Mouse (Mus musculus) forebrain, embryonic 10.5 days (tissue): ENCODE data around the gene Ppcdc. TPM values are rescaled to one million over a fixed set of nuclear protein-coding genes. Genes with fewer than 3 reads are reported as not detected.

Experiments
- DNase-seq: peaks from one replicate; pipeline ENCODE4 v3.0.0-alpha.2; 2017; ENCODE audit warnings: low spot score; ENCODE audit errors: extremely low spot score
- H3K27ac ChIP-seq: fragments of 300-500 bp; sonication (generic); 2 replicates; pipeline ENCODE4 v1.5.1; 2016; ENCODE audit warnings: mild to moderate bottlenecking
- H3K27me3 ChIP-seq: fragments of 300-500 bp; sonication (generic); 2 replicates; pipeline ENCODE4 v1.6.1; 2016; ENCODE audit warnings: mild to moderate bottlenecking; ENCODE audit not compliant: poor library complexity, severe bottlenecking
- H3K36me3 ChIP-seq: fragments of 300-500 bp; sonication (generic); replicated peaks from 2 replicates; pipeline ENCODE4 v1.6.1; 2016; ENCODE audit warnings: mild to moderate bottlenecking, moderate library complexity
- H3K4me1 ChIP-seq: fragments of 300-500 bp; sonication (generic); 2 replicates; pipeline ENCODE4 v1.6.1; 2016
- H3K4me3 ChIP-seq: fragments of 300-500 bp; sonication (generic); 2 replicates; pipeline ENCODE4 v1.5.1; 2016; ENCODE audit warnings: mild to moderate bottlenecking, moderate library complexity
- H3K9me3 ChIP-seq: fragments of 300-500 bp; sonication (generic); 2 replicates; pipeline ENCODE4 v1.6.1; 2016; ENCODE audit warnings: mild to moderate bottlenecking, moderate library complexity
- WGBS: fragments of 180-500 bp; shearing (Covaris S2); methylation state at CpG from one replicate; pipeline ENCODE4 v1.1.7; 2016; 5-methylcytosine and 5-hydroxymethylcytosine counted together
- polyA plus RNA-seq: library from polyadenylated mRNA; unstranded; fragments of >200 nt; fragmentation: Nextera tagmentation; extraction: Ambion mirVana; gene quantifications from 2 replicates; pipeline ENCODE4 v1.2.1, GENCODE M21; 2016

Gene Ppcdc
- polyA plus RNA-seq, 1 experiment from 2014 or later, result 25.6 TPM

DNA sequence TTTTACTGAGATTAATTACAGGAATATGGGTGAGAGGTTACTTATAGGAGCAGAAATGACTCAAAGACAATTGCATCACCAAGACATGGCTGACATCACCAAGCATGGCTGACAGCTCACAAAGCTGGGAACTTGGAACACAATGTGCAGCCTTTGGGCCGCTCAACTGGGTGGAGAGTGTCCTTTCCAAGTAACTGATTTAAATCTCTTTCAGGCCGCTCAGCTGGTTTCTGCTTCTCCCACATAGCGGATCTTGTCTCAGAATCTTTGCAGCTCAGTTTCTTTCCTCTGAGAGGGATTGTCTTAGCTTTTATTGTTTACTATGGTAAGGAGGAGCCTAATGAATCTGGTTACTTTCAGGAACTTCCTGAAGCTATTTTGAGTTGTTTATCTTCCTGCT lies 49.1 kb downstream of the Ppcdc start:
- H3K27ac ChIP-seq, result no peak overlapping the region
- H3K27me3 ChIP-seq, result no peaks in the 10 kb centered on the region
- WGBS, result 78% methylated on average over 3 of the region's 3 CpGs
- no peaks in the 10 kb centered on the region for H3K4me1 ChIP-seq
- DNase-seq, result no peak
- H3K36me3 ChIP-seq, result no peaks in the 10 kb centered on the region
- H3K9me3 ChIP-seq, result no peaks in the 10 kb centered on the region
- H3K4me3 ChIP-seq, result no peak overlapping the region

DNA sequence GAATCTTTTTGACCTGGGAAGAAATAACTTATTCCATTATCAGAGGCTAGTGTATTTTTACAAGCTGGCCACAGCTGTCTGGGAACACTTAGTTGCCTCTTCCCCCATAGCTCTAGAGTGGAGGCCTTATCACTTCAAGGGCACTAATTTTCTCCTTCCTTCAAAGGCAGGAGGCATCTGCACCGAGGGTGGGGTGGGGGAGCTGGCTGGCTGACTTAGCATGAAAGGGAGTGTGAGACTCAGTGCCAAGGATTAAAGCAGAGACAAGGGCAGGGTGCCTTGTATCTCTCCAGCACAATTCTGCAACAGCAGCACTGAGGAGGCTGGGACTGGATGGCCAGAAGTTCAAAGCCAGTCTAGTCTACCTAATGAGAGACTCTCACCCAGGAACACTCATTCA lies 50.8 kb downstream of the Ppcdc start:
- no peaks in the 10 kb centered on the region for H3K36me3 ChIP-seq
- no peak for DNase-seq
- 43% methylated on average over 1 of the region's 1 CpGs for WGBS
- H3K4me1 ChIP-seq, result no peaks in the 10 kb centered on the region
- H3K27me3 ChIP-seq, result no peaks in the 10 kb centered on the region
- no peaks in the 10 kb centered on the region for H3K9me3 ChIP-seq
- no peak overlapping the region for H3K27ac ChIP-seq
- H3K4me3 ChIP-seq, result no peak overlapping the region

DNA sequence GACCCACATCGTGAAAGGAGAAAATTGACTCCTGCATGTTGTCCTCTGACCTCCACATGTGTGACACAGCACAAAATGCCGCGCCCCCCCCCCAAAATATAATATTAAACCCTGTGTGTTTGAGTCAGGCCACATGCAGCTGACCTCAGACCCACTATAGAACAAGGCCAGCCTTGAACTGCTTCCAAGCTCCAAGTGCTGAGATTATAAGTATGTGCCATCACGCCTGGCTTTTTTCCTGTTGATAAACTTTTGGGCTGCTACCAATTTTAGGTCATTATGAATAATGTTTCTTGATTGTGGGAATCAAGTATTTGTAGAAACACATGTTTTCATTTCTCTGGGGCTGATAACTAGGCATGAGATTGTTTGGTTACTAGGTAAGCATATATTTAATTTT lies 53.0 kb downstream of the Ppcdc start:
- DNase-seq, result no peak
- no peaks in the 10 kb centered on the region for H3K36me3 ChIP-seq
- H3K27me3 ChIP-seq, result no peaks in the 10 kb centered on the region
- no peak overlapping the region for H3K27ac ChIP-seq
- H3K4me3 ChIP-seq, result no peak overlapping the region
- 93% methylated on average over 4 of the region's 4 CpGs for WGBS
- H3K9me3 ChIP-seq, result no peaks in the 10 kb centered on the region
- H3K4me1 ChIP-seq, result no peaks in the 10 kb centered on the region

DNA sequence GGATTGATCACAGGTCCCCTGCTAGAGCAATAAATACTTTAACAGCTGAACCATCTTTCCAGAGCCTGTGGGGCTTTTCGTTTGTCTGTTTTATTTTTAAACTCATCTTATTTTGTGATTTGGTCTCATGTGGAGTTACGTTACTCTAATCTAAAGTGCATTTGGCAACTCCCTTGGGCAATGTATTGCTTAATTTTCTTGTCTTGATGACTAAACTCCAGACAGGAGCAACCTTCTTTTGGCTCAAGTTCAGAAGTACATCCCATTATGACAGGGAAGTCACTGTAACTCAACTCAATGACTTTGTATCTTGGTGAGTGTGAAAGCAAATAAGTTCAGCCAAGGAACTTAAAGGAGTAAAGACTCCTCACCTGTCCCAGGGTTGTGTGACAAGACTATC lies 55.3 kb downstream of the Ppcdc start:
- WGBS, result 90% methylated on average over 2 of the region's 2 CpGs
- Histone ChIP-seq H3K4me1 (no peaks in the 10 kb centered on the region), H3K4me3 (no peak overlapping the region), H3K27me3 (no peaks in the 10 kb centered on the region), H3K9me3 (no peaks in the 10 kb centered on the region), H3K27ac (no peak overlapping the region), H3K36me3 (no peaks in the 10 kb centered on the region)
- no peak for DNase-seq

DNA sequence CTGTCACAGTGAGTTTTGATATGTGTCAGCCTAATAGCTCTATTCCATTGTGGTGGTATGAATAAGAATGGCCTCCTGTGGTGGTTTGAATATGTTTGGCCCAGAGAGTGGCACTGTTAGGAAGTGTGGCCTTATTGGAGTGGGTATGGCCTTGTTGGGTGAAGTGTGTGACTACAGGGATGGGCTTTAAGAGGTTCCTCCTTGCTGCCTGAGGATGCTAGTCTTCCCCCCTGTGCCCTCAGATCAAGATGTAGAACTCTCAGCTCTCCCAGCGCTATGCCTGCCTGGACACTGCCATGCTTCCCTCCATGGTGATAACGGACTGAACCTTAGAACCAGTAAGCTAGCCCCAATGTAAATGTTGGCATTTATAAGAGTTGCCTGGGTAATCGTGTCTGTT lies 78.9 kb downstream of the Ppcdc start:
- no peaks in the 10 kb centered on the region for H3K4me1 ChIP-seq
- H3K36me3 ChIP-seq, result no peaks in the 10 kb centered on the region
- DNase-seq, result no peak
- WGBS, result 91% methylated on average over 3 of the region's 3 CpGs
- no peaks in the 10 kb centered on the region for H3K27me3 ChIP-seq
- no peak overlapping the region for H3K27ac ChIP-seq
- H3K9me3 ChIP-seq, result no peaks in the 10 kb centered on the region
- no peak overlapping the region for H3K4me3 ChIP-seq

DNA sequence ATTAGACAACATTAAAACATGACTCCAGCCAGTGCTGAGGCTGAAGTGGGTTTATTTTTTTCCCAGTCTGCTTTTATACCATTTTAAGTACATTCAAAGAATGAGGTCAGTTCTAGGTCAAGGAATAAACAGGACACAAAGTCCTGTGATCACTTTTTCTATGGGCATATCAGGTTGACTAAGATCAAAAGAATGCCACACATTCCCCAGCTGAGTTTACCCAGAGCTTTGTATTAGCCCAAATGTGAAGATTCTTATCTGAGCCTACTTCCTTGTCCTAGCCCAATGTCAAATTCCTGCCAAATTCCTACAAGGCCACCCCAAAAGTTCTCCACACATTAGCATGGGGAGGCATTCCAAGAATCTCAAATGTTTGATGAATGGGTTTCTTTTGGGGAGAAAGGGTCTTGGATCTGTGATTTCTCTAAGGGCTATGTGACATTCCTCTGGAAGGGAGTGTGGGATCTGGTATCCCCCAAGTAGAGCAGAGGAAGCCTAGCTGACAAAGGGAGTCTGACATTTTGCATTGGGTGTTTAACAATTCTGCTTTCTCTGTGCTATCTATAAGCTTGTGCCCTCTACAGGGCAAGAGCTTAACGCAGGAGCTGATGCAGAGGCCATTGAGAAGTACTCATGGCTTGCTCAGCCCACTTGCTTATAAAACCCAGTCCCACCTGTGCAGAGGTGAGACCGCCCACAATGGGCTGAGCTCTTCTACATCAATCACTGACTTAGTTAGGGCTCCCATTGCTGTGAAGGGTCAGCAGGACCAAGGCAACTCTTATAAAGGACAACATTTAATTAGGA lies 85.3 kb downstream of the Ppcdc start:
- no peaks in the 10 kb centered on the region for H3K36me3 ChIP-seq
- no peaks in the 10 kb centered on the region for H3K9me3 ChIP-seq
- WGBS, result 67% methylated on average over 2 of the region's 2 CpGs
- DNase-seq, result no peak
- H3K4me1 ChIP-seq, result no peaks in the 10 kb centered on the region
- no peak overlapping the region for H3K27ac ChIP-seq
- H3K27me3 ChIP-seq, result no peaks in the 10 kb centered on the region
- H3K4me3 ChIP-seq, result no peak overlapping the region

DNA sequence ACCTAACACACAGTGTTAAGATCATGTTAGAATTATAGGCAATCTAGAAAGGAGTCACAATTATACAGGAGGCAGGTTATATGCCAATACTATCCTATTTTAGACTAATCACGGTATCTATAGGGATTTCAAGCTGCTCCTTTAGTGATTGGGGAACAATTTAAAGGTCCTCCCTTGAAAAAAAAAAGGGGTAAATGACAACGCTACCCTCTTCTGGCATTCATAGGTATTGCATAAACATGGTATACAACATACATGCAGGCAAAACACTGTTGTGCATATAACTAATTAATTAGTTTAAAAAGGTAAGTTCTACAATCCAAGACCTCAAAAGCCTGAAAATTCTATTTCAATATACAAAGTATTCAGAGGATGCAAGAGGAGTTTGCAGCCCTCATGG lies 88.6 kb downstream of the Ppcdc start:
- 49% methylated on average over 2 of the region's 2 CpGs for WGBS
- Histone ChIP-seq H3K9me3 (no peaks in the 10 kb centered on the region), H3K27ac (no peak overlapping the region), H3K36me3 (no peaks in the 10 kb centered on the region), H3K4me1 (no peaks in the 10 kb centered on the region), H3K27me3 (no peaks in the 10 kb centered on the region), H3K4me3 (no peak overlapping the region)
- DNase-seq, result no peak

DNA sequence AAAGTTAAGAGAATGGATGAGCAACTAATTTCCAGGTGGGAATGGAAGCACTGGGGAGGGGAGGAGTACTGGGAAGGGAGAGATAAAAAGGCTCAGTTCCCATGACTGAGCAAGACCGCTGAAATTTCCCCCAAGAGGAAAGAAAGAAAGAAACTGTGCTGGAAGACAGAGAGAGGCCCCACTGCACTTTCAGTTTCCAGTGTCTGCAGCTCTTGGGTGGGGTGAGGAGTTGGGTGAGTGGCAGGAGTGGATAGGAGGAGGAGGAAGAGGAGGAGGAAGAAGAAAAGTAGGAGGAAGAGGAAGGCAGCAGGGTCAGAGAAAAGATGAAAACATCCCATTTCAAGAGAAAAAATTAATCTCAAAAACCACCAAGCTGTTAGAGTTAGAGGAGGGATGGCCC lies 94.0 kb downstream of the Ppcdc start:
- H3K9me3 ChIP-seq, result no peaks in the 10 kb centered on the region
- no peak for DNase-seq
- no peaks in the 10 kb centered on the region for H3K36me3 ChIP-seq
- no peak overlapping the region for H3K27ac ChIP-seq
- H3K27me3 ChIP-seq, result no peaks in the 10 kb centered on the region
- WGBS, result 92% methylated on average over 1 of the region's 1 CpGs
- H3K4me3 ChIP-seq, result no peak overlapping the region
- no peaks in the 10 kb centered on the region for H3K4me1 ChIP-seq

DNA sequence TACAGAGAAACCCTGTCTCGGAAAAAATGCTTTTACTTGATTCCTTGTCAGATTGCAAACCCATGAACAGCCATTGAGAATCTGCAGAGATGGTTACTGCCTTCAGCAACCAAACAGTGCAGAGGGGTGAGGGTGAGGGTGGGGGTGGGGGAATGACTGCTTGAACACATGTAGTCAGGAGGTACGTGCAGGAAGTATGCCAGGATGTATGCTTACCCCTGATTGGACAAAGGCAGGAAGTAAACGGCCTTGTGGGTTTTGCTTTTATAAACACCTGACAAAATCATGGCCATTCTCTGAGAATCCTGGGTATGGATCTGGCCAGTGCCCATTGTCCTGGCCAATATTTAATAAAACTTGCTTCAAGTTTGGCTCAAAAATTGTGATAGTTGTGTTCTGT lies 96.2 kb downstream of the Ppcdc start:
- Histone ChIP-seq H3K27me3 (no peaks in the 10 kb centered on the region), H3K27ac (no peak overlapping the region), H3K4me3 (no peak overlapping the region), H3K4me1 (no peaks in the 10 kb centered on the region), H3K9me3 (no peaks in the 10 kb centered on the region), H3K36me3 (no peaks in the 10 kb centered on the region)
- WGBS, result 77% methylated on average over 3 of the region's 3 CpGs
- DNase-seq, result no peak

DNA sequence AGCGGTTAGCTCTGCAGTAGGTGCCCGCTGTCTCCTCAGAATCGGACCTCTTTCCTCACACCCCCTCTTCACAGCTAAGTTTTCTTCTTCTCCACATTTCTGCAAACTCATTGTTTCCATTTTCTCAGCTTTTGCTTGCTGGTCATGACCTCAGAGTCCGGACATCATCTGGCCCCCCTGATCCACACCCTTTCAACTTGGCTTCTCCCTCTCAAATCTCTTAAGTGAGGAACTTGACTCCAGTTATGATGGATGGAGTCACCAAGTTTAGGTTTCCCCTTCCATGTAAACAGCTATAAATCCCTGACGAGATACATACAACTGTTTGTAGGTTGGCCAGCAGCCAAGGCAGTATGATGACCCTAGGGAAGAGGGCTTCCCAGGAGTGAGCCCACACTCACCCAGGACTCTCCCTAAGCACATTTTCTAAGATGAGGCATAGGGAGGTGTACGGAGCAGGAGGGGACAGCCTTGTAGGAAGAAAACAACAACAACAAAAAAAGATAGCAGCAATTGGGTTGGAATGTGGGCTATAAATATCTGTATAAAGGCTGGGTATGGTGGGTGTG lies 96.9 kb downstream of the Ppcdc start:
- Histone ChIP-seq H3K27me3 (no peaks in the 10 kb centered on the region), H3K4me3 (no peak overlapping the region), H3K36me3 (no peaks in the 10 kb centered on the region), H3K27ac (no peak overlapping the region), H3K4me1 (no peaks in the 10 kb centered on the region), H3K9me3 (no peaks in the 10 kb centered on the region)
- DNase-seq, result no peak
- 85% methylated on average over 6 of the region's 6 CpGs for WGBS

DNA sequence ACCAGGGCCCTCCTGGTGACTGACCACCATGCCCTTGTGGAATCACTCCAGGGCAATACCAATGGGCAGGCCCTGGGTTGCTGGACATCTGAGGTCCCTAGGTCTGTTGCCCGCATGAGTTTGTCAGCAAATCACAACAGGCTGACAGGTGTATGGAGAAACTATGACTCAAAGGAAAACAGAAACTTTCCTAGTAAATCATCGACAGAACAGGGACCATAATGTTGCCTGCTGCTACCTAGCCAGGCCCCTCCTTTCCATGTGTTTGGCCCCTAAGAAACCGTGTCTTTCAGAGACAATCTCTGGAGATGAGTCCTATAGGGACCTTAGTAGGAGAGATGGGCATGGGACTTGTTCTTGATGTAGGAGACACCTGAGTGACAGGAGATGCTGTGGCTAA lies 97.7 kb downstream of the Ppcdc start:
- Histone ChIP-seq H3K36me3 (no peaks in the 10 kb centered on the region), H3K4me3 (no peak overlapping the region), H3K9me3 (peaks cover 2% of the 10 kb centered on the region; the same call in 1 of the 2 replicates), H3K27ac (no peak overlapping the region), H3K4me1 (no peaks in the 10 kb centered on the region), H3K27me3 (no peaks in the 10 kb centered on the region)
- DNase-seq, result no peak
- 88% methylated on average over 3 of the region's 3 CpGs for WGBS

DNA sequence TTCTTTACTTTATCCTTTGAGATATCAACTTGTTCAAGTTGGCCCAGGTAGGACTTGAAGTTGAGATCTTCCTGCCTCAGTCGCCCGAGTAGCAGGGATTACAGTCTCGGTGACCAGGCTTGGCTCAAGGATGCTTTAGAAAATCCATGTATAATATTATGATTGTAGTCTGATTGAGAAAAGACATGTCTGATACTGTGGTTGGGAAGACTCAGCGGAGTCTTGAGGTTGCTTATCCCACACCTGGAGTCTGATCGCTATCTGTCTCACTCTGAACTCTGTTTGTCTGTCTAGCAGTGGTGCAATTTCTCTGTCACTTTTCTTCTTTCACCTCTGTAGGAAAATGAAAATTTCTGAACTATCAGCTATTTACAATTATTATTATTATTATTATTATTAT lies 99.6 kb downstream of the Ppcdc start:
- no peaks in the 10 kb centered on the region for H3K27me3 ChIP-seq
- H3K4me3 ChIP-seq, result no peak overlapping the region
- no peak for DNase-seq
- 97% methylated on average over 5 of the region's 5 CpGs for WGBS
- H3K4me1 ChIP-seq, result no peaks in the 10 kb centered on the region
- no peak overlapping the region for H3K27ac ChIP-seq
- no peaks in the 10 kb centered on the region for H3K36me3 ChIP-seq
- H3K9me3 ChIP-seq, result peaks cover 4% of the 10 kb centered on the region; the same call in 1 of the 2 replicates

DNA sequence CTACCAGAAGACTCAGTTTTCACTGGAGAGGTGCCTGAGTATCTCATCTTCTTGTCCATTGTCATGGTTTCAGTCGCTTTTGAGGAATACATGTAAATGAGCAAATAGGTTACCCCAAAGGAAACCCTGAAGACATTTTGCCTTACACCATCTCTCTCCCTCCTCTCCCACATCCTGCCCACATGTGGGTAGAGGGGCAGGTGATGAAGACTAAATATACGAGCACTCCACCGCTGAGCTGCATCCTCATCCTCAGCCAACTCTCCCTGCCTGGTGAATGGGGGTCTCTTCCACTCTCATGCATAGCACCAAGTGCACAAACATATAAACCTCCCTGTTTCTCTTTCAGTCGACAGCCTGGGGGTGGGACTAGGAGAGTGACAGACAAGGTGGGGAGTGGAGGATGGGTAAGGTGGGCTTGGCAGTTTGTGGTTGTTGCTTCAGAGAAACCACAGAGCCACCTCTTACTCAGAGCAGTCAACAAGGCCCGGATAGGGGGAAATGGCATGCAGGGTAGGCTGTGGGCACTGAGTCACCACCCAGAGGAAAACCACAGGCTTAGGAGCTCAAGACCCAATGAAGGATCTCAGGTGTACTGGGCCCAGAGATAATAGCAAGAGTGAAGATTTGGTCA lies 100.2 kb downstream of the Ppcdc start:
- 87% methylated on average over 5 of the region's 5 CpGs for WGBS
- Histone ChIP-seq H3K4me1 (no peaks in the 10 kb centered on the region), H3K27ac (no peak overlapping the region), H3K36me3 (no peaks in the 10 kb centered on the region), H3K27me3 (no peaks in the 10 kb centered on the region), H3K4me3 (no peak overlapping the region), H3K9me3 (peaks cover 4% of the 10 kb centered on the region; the same call in 1 of the 2 replicates)
- DNase-seq, result no peak
